Mouse (Mus musculus): ENCODE results near the gene Cxcl17. TPM values are rescaled to one million over a fixed set of nuclear protein-coding genes. Genes with fewer than 3 reads are reported as not detected.
"Not testable (repeated sequence)": the region's sequence is repeated elsewhere in the genome, so short reads cannot be mapped to it uniquely, and the experiment has no call there.

Gene Cxcl17
- total RNA-seq (2021), result not detected
- long read RNA-seq, experiment 1, partial matches to known transcripts, result 0 of 1 reads
- long read RNA-seq, experiment 1, other reads (novel, unspliced or antisense), result 1 of 1 reads
- long read RNA-seq, experiment 2, result 0 reads

- DNase-seq (ENCODE audit: extremely low spot score in 1 of 2, low spot score in 2 of 2), result no peak
- intact Hi-C loops (cut with DNase I), result no loop called here
- Histone ChIP-seq H3K27ac (no peak within 1 kb of the TSS), H3K4me3 (no peak within 1 kb of the TSS)
- TF ChIP-seq CTCF (IDR thresholded peaks at IDR 0.05), result no peak
Measured at GRCm38 (mm10) chr7:25412833-25413441, at the start of gene Cxcl17. TSS of gene Cxcl17 (minus strand) at chr7:25412886.

DNA sequence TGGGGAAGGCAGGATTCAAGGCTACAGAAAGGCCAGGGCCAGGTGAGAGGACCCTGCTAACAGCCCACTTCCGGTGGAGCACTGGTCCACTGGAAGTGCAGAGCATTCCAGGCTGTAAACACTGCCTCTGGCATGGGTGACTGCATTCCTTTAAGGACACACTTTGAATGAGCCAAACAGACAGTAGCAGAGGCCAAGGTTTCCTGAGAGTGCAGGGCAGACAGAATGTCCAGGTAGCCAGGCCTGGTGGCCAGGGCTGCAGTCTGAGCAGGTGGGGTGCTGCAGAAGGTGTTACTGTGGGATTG, 49.3 kb upstream of the Cxcl17 start:
- H3K27ac ChIP-seq; DNase-seq (ENCODE audit: extremely low spot score in 1 of 2, low spot score in 2 of 2); intact Hi-C loops (cut with DNase I); H3K4me3 ChIP-seq: not testable (repeated sequence)

GRCm38 (mm10) chr7:25461336-25462032, 48.8 kb upstream of the Cxcl17 start:
- H3K27ac ChIP-seq; DNase-seq (ENCODE audit: extremely low spot score in 1 of 2, low spot score in 2 of 2); H3K4me3 ChIP-seq; intact Hi-C loops (cut with DNase I): not testable (repeated sequence)

DNA sequence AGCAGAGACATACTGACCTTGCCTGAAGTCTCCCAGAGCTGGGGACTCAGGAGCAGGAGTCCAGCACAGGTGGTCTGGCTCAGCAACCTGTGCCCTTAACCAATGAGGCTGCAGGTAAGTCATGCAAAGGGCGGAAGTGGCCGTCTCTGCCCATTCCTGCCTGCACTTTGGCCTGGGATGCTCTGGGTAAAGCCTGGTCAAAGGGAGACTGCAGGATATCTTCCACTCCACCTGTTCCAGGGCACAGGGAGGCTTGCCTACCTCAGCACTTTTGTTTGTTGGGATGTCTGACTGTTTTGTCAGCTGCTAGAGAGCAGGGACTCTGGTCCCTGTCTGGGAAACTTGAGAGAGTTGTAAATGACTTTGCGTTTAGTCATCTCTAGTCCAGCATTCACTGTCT, 39.4 kb upstream of the Cxcl17 start:
- no peak for DNase-seq (ENCODE audit: extremely low spot score in 1 of 2, low spot score in 2 of 2)
- intact Hi-C loops (cut with DNase I), result no loop called here
- Histone ChIP-seq H3K27ac (no peak overlapping the region), H3K4me3 (no peak overlapping the region)
- no peak for TF ChIP-seq CTCF (IDR thresholded peaks at IDR 0.05)

GRCm38 (mm10) chr7:25449913-25450890, 37.5 kb upstream of the Cxcl17 start:
- Histone ChIP-seq H3K27ac (no peak overlapping the region), H3K4me3 (no peak overlapping the region)
- intact Hi-C loops (cut with DNase I), result no loop called here
- no peak for DNase-seq (ENCODE audit: extremely low spot score in 1 of 2, low spot score in 2 of 2)
- TF ChIP-seq CTCF (IDR thresholded peaks at IDR 0.05), result no peak

DNA sequence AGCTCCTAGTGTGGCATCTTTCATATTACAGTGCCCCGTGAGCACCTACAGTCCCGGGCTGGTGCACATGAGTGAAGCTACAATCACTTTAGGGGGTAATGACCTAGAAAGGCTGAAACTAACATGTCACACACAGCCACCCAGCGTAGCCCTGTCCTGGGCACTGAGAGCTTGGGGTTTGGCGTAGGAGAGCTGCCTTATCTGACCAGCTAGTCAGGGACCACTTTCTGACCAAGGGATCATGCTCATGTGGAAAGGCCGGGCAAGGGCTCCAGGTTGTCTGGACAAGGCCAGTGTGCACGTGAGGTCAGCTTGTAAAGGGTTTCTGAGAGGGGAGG, 28.1 kb upstream of the Cxcl17 start:
- Histone ChIP-seq H3K4me3 (no peak overlapping the region), H3K27ac (no peak overlapping the region)
- no peak for TF ChIP-seq CTCF (IDR thresholded peaks at IDR 0.05)
- DNase-seq (ENCODE audit: extremely low spot score in 1 of 2, low spot score in 2 of 2), result no peak
- intact Hi-C loops (cut with DNase I), result no loop called here

- no peak for DNase-seq (ENCODE audit: extremely low spot score in 1 of 2, low spot score in 2 of 2)
- intact Hi-C loops (cut with DNase I), result no loop called here
- no peak overlapping the region for H3K4me3 ChIP-seq
- no peak overlapping the region for H3K27ac ChIP-seq
- TF ChIP-seq CTCF (IDR thresholded peaks at IDR 0.05), result no peak
Measured at GRCm38 (mm10) chr7:25439978-25440815, 27.5 kb upstream of the Cxcl17 start.

GRCm38 (mm10) chr7:25439124-25439822, 26.6 kb upstream of the Cxcl17 start:
- Histone ChIP-seq H3K27ac (no peak overlapping the region), H3K4me3 (no peak overlapping the region)
- intact Hi-C loops (cut with DNase I), result no loop called here
- no peak for TF ChIP-seq CTCF (IDR thresholded peaks at IDR 0.05)
- DNase-seq (ENCODE audit: extremely low spot score in 1 of 2, low spot score in 2 of 2), result no peak

DNA sequence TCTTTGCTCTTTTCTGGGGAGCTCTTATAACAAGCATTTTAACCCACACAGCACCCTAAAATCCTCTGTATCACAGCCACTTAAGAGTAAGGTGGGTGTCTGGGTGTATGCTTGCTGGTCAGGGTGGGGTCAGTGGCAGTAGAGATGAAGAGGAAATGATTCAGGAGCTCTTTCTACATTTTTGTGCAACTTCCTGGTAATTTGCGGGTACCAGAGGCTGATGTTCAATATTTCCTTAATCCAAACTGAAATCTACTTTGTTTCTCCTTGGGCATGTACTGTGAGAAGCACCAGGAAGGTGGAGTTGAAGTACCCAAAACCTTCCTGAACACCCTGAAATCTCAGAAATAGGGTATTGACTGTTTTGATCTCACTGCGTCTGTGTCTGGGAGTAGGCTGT, 24.0 kb upstream of the Cxcl17 start:
- no peak for TF ChIP-seq CTCF (IDR thresholded peaks at IDR 0.05)
- no peak overlapping the region for H3K4me3 ChIP-seq
- intact Hi-C loops (cut with DNase I), result no loop called here
- H3K27ac ChIP-seq, result peak overlapping the region; percentile 65
- no peak for DNase-seq (ENCODE audit: extremely low spot score in 1 of 2, low spot score in 2 of 2)

DNA sequence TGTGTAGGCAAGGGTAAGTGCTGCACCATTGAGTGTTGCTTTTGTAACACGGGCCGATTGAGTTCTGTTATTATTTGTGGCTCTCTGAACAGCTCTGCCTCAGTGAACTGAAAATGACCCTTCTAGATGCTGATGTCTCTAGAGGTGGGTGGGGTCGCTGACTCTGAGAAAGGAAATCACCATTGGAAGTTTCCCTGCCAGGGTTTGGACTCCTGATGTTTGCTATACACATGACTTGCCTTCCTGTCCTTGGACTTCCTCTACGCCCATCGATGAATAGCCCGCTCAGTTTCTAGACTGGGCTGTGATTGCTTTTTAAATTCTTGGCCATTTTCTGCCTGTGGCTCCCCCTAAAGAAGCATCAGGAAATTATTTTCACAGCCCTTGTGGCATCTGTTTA, 23.5 kb upstream of the Cxcl17 start:
- no peak for DNase-seq (ENCODE audit: extremely low spot score in 1 of 2, low spot score in 2 of 2)
- peak overlapping the region; percentile 65 for H3K27ac ChIP-seq
- intact Hi-C loops (cut with DNase I), result no loop called here
- no peak; the same call in 1 of the 2 replicates for TF ChIP-seq CTCF (IDR thresholded peaks at IDR 0.05)
- no peak overlapping the region for H3K4me3 ChIP-seq

GRCm38 (mm10) chr7:25435546-25435851, 22.8 kb upstream of the Cxcl17 start:
- intact Hi-C loops (cut with DNase I), result no loop called here
- H3K4me3 ChIP-seq, result no peak overlapping the region
- TF ChIP-seq CTCF (IDR thresholded peaks at IDR 0.05), result no peak
- DNase-seq (ENCODE audit: extremely low spot score in 1 of 2, low spot score in 2 of 2), result no peak
- peak overlapping the region; percentile 63 for H3K27ac ChIP-seq
